Mouse (Mus musculus) cerebellum, adult 2 months (tissue): ENCODE data around the gene Rdh16. TPM values are rescaled to one million over a fixed set of nuclear protein-coding genes. Genes with fewer than 3 reads are reported as not detected.
"Not testable (repeated sequence)": the region's sequence is repeated elsewhere in the genome, so short reads cannot be mapped to it uniquely, and the experiment has no call there.

ENCODE experiments used
- DNase-seq, 2 experiments: peaks; one replicate each; pipeline ENCODE4 v3.0.0; 2021
- H3K27ac ChIP-seq: fragments of 200-500 bp; 2 replicates; pipeline ENCODE4 v1.5.1; 2012; ENCODE audit warnings: low read length, control low read depth, inconsistent platforms; ENCODE audit not compliant: insufficient read depth
- H3K27me3 ChIP-seq: fragments of 200-500 bp; 2 replicates; pipeline ENCODE4 v1.6.1; 2012; ENCODE audit warnings: inconsistent platforms, mild to moderate bottlenecking, low read length, moderate library complexity; ENCODE audit not compliant: control insufficient read depth, insufficient read depth
- H3K4me1 ChIP-seq: fragments of 200-500 bp; 2 replicates; pipeline ENCODE4 v1.6.1; 2011; ENCODE audit warnings: low read length; ENCODE audit not compliant: control insufficient read depth, insufficient read depth
- H3K4me3 ChIP-seq: fragments of 200-500 bp; replicated peaks from 2 replicates; pipeline ENCODE3; 2011; ENCODE audit warnings: mild to moderate bottlenecking, low read depth, low read length, control low read depth; ENCODE audit not compliant: insufficient read depth
- CTCF ChIP-seq: fragments of 200-500 bp; IDR thresholded peaks from 2 replicates; pipeline ENCODE4 v1.5.1; 2011; ENCODE audit warnings: low read depth, mild to moderate bottlenecking, control low read depth, low read length, moderate library complexity, borderline replicate concordance; ENCODE audit not compliant: insufficient read depth
- POLR2A ChIP-seq: fragments of 200-500 bp; IDR thresholded peaks from 2 replicates; pipeline ENCODE4 v1.6.1; 2011; ENCODE audit warnings: low read length, control low read depth, borderline replicate concordance; ENCODE audit not compliant: insufficient read depth
- WGBS: fragments of 180-500 bp; shearing (Covaris S2); methylation state at CpG from one replicate; pipeline ENCODE4 v1.1.7; 2018; 5-methylcytosine and 5-hydroxymethylcytosine counted together
- polyA plus RNA-seq: library from polyadenylated mRNA; depleted of rRNA; stranded (reverse); fragments of >200 nt; gene quantifications from 2 replicates; pipeline ENCODE4 v1.2.3, GENCODE M21; 2012

Gene Rdh16
- polyA plus RNA-seq, 1 experiment: 0.10 TPM

DNA sequence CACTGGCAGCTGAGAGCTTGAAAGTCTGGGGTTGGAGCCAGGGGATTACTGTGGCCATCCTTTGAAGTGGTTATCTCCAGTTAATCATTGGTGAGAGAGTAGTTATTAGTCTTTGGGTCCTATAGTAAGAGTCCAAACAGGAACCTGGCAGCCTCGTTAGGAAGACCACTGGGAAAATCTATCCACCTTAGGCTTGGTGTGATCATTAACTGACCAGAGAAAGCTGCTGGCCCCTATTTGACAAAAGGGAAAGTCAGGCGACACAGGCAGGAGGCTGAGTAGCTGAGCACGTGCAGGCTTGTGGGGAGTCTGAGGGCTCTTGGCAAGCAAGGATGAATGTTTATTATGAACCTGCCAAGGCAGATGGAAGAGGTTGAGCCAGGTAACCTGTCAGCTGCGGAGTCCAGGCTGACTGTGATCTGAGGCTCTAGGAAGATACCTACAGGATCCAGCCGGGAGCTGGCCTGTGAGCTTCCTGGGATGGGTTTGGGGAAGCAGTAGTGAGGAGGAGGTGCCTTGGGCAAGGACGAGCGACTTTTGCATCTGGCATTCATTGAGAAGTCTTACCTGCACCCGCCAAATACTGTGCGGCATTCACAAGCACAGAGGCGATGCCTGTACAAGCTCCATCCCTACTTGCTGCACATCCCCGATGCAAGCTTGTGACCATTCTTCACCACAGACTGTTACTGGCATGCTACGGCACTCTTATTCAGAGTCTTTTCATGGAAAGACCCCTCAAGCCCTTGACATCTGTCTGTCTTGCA lies 36.9 kb upstream of the Rdh16 start:
- H3K27me3 ChIP-seq: no peaks in the 10 kb centered on the region
- TF ChIP-seq CTCF (no peak), POLR2A (no peak)
- DNase-seq: peak in 1 of 2 experiments; percentile 59
- WGBS: 15% methylated on average over 12 of the region's 12 CpGs
- H3K27ac ChIP-seq: no peak overlapping the region
- H3K4me3 ChIP-seq: no peak overlapping the region
- peaks cover 9% of the 10 kb centered on the region for H3K4me1 ChIP-seq

DNA sequence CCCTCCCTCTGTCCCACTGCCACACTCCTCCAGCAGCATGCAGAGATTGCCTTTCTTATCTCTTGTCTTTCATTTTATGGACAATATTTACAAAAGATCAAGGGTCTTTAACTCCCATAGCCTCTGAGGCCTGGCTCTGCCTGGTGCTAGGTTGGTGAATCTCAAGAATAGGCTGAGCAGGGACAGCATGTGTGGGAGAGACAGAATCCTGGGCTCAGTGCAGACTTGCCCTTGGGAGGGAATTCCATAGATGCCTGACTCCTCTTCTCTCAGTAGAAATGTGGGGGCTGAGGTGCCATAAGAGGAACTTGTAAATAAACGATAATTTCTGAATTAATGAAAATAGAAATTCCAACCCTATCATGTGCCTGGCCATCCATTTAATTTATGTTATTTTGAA lies 34.4 kb upstream of the Rdh16 start:
- Histone ChIP-seq H3K4me1 (peaks cover 9% of the 10 kb centered on the region), H3K27me3 (no peaks in the 10 kb centered on the region), H3K27ac (no peak overlapping the region), H3K4me3 (no peak overlapping the region)
- no peak for DNase-seq
- TF ChIP-seq POLR2A: no peak
- TF ChIP-seq CTCF: no peak
- WGBS: 90% methylated on average over 1 of the region's 1 CpGs

DNA sequence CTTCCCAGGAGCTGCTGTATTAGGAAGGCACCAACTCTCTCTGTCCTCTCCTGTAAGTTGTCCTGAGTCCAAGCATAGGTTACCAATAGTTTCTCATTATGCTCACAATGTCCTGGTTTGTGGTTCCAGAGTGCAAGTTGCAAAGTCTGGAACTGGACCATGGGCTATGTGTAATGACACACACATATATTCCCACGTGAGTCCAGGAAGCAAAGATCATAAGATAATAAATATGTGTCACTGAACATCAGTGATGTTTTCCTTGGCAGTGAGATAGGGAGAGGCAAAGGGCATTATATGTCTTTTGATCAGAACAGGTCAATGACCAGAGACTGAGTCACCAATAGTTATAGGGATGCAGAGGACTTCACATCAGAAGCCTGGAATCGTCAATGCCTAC lies 24.9 kb upstream of the Rdh16 start, which contains the start of gene Rdh9:
Gene Rdh9, plus strand, starts transcription at position 376 of the 400 bp plus-strand sequence.
- no peak for TF ChIP-seq POLR2A
- no peak for TF ChIP-seq CTCF
- H3K27me3 ChIP-seq: no peaks in the 10 kb centered on the region
- H3K27ac ChIP-seq: no peak within 1 kb of the TSS
- DNase-seq: no peak
- 92% methylated on average over 2 of the region's 2 CpGs for WGBS
- no peak within 1 kb of the TSS for H3K4me3 ChIP-seq
- H3K4me1 ChIP-seq: no peaks in the 10 kb centered on the region

DNA sequence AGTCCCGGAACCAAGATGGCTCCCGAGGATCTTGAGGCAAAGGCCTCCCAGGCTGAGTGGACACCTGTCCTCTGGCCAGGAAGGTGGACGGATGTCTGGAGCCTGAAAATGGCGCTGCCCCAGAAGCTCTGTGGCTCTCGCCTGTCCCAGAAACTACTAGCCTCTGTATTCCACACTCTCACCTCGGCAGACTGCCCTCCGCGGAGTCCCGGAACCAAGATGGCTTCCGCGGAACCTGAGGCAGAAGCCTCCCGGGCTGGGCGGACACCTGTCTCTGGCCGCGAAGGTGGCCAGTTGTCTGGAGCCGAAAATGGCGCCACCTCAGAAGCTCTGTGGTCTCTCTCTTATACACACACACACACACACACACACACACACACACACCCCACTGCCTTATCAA lies 18.6 kb upstream of the Rdh16 start:
- H3K4me3 ChIP-seq, H3K27me3 ChIP-seq, DNase-seq, H3K27ac ChIP-seq, H3K4me1 ChIP-seq: not testable (repeated sequence)
- WGBS: 94% methylated on average over 17 of the region's 17 CpGs

GRCm38 (mm10) chr10:127785411-127785810 lies 15.5 kb upstream of the Rdh16 start:
- H3K27me3 ChIP-seq, DNase-seq, H3K4me3 ChIP-seq, H3K4me1 ChIP-seq, H3K27ac ChIP-seq: not testable (repeated sequence)
- WGBS: 90% methylated on average over 1 of the region's 1 CpGs

- Histone ChIP-seq H3K4me1 (no peaks in the 10 kb centered on the region), H3K4me3 (no peak overlapping the region), H3K27ac (no peak overlapping the region), H3K27me3 (no peaks in the 10 kb centered on the region)
- 31% methylated on average over 1 of the region's 1 CpGs for WGBS
- DNase-seq: no peak
- TF ChIP-seq POLR2A (no peak), CTCF (no peak)
Observed at GRCm38 (mm10) chr10:127799295-127799694, 1.7 kb upstream of the Rdh16 start.

- Histone ChIP-seq H3K4me1 (no peaks in the 10 kb centered on the region), H3K27ac (no peak overlapping the region), H3K4me3 (no peak overlapping the region), H3K27me3 (no peaks in the 10 kb centered on the region)
- 82% methylated on average over 2 of the region's 2 CpGs for WGBS
- TF ChIP-seq CTCF (no peak), POLR2A (no peak)
- no peak for DNase-seq
Observed at GRCm38 (mm10) chr10:127801612-127802011, 660 bp downstream of the Rdh16 start.

DNA sequence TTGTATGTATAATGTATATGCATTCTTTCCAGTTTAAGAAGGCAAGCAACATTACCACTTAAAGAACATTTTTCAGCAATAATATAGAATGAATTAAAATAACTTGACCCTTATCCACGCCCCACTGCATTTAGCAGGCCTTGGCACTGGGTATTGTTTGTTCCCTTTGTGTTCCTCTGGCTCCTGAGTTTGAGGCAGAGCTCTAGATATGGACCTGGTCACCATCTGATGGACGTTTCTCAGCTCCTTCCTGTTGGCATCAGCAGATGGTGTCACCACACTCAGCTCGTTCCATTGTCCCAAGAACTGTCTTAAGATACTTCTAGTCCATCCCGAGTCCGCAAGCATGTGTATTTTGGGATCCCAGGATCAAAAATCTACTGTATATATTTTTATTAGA lies 1.3 kb downstream of the Rdh16 start:
- no peak overlapping the region for H3K27ac ChIP-seq
- H3K4me1 ChIP-seq: no peaks in the 10 kb centered on the region
- 72% methylated on average over 5 of the region's 5 CpGs for WGBS
- H3K27me3 ChIP-seq: no peaks in the 10 kb centered on the region
- TF ChIP-seq POLR2A: no peak
- no peak for TF ChIP-seq CTCF
- H3K4me3 ChIP-seq: no peak overlapping the region
- DNase-seq: no peak

GRCm38 (mm10) chr10:127804416-127804815 lies 3.5 kb downstream of the Rdh16 start:
- WGBS: 45% methylated on average over 7 of the region's 7 CpGs
- no peaks in the 10 kb centered on the region for H3K4me1 ChIP-seq
- TF ChIP-seq POLR2A (no peak), CTCF (no peak)
- no peaks in the 10 kb centered on the region for H3K27me3 ChIP-seq
- no peak overlapping the region for H3K27ac ChIP-seq
- DNase-seq: no peak
- no peak overlapping the region for H3K4me3 ChIP-seq
